Mouse (Mus musculus) ovary, postnatal 14 days (tissue): ENCODE measurements around the gene Sirt2.

Source experiments
- DNase-seq: peaks from one replicate; pipeline ENCODE4 v3.0.0; 2022; ENCODE audit warnings: low spot score

Sirt2 gene

GRCm38 (mm10) chr7:28833723-28834347, 67.3 kb downstream of the Sirt2 start, which contains the start of gene Lgals4:
Lgals4 (plus strand) TSS chr7:28833854.
- no peak for DNase-seq

GRCm38 (mm10) chr7:28836936-28837335, 70.4 kb downstream of the Sirt2 start:
- no peak for DNase-seq
